Mouse (Mus musculus): ENCODE data around the gene Tmtc4.

- no peak for TF ChIP-seq CTCF (IDR thresholded peaks at IDR 0.05; ENCODE audit: extremely low read depth, insufficient read depth, low read length)
- no peak for TF ChIP-seq POLR2A (IDR thresholded peaks at IDR 0.05; ENCODE audit: extremely low read depth, insufficient read depth, low read length)
Observed at GRCm38 (mm10) chr14:123015687-123016086, 31.9 kb upstream of the Tmtc4 start.

Data from cortical plate, adult 2 months (tissue).